Mouse (Mus musculus): ENCODE measurements around the gene Aco1. TPM values are rescaled to one million over a fixed set of nuclear protein-coding genes. Genes with fewer than 3 reads are reported as not detected.

The Aco1 gene
- polyA plus RNA-seq, 1 experiment from 2014 or later: 28.8 TPM

DNA sequence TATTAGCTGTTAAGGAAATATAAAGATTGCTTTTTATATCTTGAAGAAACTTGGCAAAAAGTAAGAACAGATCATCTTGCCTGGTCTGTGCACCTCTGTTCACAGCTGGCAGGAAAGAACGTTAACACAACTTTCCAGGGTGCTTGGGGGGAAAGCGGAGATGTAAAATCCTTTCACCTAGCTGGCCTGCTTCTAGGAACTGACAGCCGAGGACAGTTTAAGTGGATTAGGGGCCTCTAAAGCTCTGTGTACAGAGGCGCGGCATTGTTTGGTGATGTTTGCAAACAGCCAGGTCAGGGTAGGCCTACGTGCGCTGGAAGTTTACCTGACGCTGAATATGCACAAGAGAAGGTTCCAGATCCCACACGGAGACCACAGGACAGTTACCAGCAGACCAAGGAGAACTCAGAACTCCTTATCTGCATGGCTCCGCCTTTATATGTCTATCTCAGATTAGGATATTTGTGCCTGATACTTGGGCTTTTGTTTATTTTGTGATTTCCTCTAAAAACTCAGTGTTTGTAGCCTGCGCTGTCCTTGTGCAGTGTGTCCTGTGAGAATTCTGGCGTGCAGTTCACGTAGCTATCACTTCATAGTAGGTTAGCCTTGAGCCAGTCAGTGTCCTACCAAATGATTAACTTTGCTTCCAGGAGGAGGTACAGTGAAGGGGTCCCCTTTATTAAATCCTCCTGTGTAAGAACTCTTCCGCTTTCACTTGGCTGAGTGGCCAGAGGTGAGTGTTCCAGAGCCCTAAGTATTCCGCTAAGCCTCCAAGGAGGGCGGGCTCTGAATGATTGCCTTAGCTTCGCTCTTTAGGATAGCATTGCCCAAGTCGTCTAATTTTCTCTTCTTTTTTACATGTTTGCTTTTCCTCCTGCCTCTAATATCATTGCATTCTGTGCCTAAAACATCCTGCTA, 14.0 kb downstream of the Aco1 start:
- 69% methylated on average over 18 of the region's 18 CpGs for WGBS
- Histone ChIP-seq H3K4me1 (ENCODE audit: control insufficient read depth in 2 of 2, insufficient read depth in 2 of 2, low read length in 2 of 2) (peaks cover 4 to 10% of the 10 kb centered on the region in 2 experiments; a peak in 2 of 4 replicates), H3K27me3 (ENCODE audit: control insufficient read depth, insufficient read depth, low read length) (no peaks in the 10 kb centered on the region), H3K9ac (ENCODE audit: low read length) (no peak overlapping the region), H3K27ac (replicated peaks in 1 of 2; ENCODE audit: control insufficient read depth in 1 of 2, insufficient read depth in 1 of 2, low read depth in 2 of 2, low read length in 2 of 2) (no peak overlapping the region), H3K9me3 (ENCODE audit: control insufficient read depth, low read length) (no peaks in the 10 kb centered on the region), H3K4me2 (ENCODE audit: low read length) (no peak overlapping the region), H3K36me3 (ENCODE audit: control insufficient read depth, insufficient read depth, low read length) (no peaks in the 10 kb centered on the region), H3K4me3 (ENCODE audit: control insufficient read depth in 1 of 2, insufficient read depth in 1 of 2, low read depth in 1 of 2, low read length in 2 of 2) (no peak overlapping the region)
- ATAC-seq (ENCODE audit: insufficient number of reproducible peaks, insufficient read depth, low FRiP score, low read depth): no peak

DNA sequence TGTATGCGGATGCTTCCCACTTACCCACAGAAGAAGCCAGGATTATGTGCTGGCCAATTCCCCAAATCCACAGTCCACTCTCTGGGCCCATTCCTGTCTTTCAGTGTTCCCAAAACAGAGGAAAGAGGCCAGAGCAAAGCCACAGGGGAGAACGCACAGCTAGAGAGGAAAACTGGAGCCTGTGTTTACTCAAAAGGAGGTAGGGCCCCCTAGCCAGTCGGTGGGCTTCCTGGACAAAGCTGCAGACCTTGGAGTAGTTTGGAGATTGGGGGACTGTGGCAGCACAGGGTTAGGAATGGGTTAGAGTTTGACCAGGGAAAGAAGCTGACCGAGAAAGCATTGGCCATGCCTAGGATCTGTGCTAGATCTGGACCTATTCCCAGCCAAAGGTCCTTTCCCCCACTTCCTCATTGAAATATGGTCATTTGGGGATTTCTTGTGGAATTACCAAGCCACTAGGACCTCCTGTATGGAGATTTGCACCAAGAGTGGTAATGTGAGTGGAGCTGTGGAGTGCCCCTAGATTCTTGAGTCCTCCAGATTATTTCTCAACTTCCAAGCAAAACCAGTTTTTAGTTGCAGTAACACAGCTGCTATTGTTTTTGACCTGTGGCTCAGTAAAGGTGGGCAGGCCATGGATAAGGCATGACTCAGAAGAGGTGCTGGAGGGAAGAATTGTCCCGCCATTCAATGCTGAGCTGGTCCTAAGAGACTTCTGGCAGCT, 14.8 kb downstream of the Aco1 start:
- WGBS: 79% methylated on average over 5 of the region's 5 CpGs

DNA sequence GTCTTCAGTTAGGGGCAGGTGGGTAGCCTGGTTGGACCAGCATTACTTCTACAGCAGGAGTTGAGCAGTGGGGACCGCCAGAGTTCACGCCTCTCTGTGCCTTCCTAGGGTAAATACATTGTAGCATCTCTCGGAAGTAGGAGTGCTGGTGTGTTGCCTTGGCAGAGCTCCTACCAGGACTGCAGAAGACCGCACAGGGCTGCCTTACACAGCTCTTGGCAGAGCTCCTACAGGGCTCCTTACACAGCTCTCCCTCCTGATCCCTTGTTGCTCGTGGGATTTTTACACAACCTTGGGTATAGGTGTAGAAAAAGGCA, 15.3 kb downstream of the Aco1 start:
- Histone ChIP-seq H3K36me3 (ENCODE audit: control insufficient read depth, insufficient read depth, low read length) (no peaks in the 10 kb centered on the region), H3K4me3 (ENCODE audit: control insufficient read depth in 1 of 2, insufficient read depth in 1 of 2, low read depth in 1 of 2, low read length in 2 of 2) (no peak overlapping the region), H3K27me3 (ENCODE audit: control insufficient read depth, insufficient read depth, low read length) (no peaks in the 10 kb centered on the region), H3K9me3 (ENCODE audit: control insufficient read depth, low read length) (no peaks in the 10 kb centered on the region), H3K4me2 (ENCODE audit: low read length) (no peak overlapping the region), H3K4me1 (ENCODE audit: control insufficient read depth in 2 of 2, insufficient read depth in 2 of 2, low read length in 2 of 2) (peaks cover 4 to 10% of the 10 kb centered on the region in 2 experiments; a peak in 2 of 4 replicates), H3K9ac (ENCODE audit: low read length) (no peak overlapping the region), H3K27ac (replicated peaks in 1 of 2; ENCODE audit: control insufficient read depth in 1 of 2, insufficient read depth in 1 of 2, low read depth in 2 of 2, low read length in 2 of 2) (no peak overlapping the region)
- no peak for ATAC-seq (ENCODE audit: insufficient number of reproducible peaks, insufficient read depth, low FRiP score, low read depth)
- WGBS: 80% methylated on average over 5 of the region's 5 CpGs

More for the DNA sequence above, 14.8 kb downstream of the Aco1 start:
- H3K36me3 ChIP-seq (ENCODE audit: control insufficient read depth, insufficient read depth, low read length): no peaks in the 10 kb centered on the region
- H3K9me3 ChIP-seq (ENCODE audit: control insufficient read depth, low read length): no peaks in the 10 kb centered on the region
- H3K9ac ChIP-seq (ENCODE audit: low read length): no peak overlapping the region
- no peak for ATAC-seq (ENCODE audit: insufficient number of reproducible peaks, insufficient read depth, low FRiP score, low read depth)
- no peaks in the 10 kb centered on the region for H3K27me3 ChIP-seq (ENCODE audit: control insufficient read depth, insufficient read depth, low read length)
- no peak overlapping the region for H3K4me3 ChIP-seq (ENCODE audit: control insufficient read depth in 1 of 2, insufficient read depth in 1 of 2, low read depth in 1 of 2, low read length in 2 of 2)
- no peak overlapping the region for H3K27ac ChIP-seq (replicated peaks in 1 of 2; ENCODE audit: control insufficient read depth in 1 of 2, insufficient read depth in 1 of 2, low read depth in 2 of 2, low read length in 2 of 2)
- H3K4me2 ChIP-seq (ENCODE audit: low read length): no peak overlapping the region
- H3K4me1 ChIP-seq (ENCODE audit: control insufficient read depth in 2 of 2, insufficient read depth in 2 of 2, low read length in 2 of 2): peaks cover 4 to 10% of the 10 kb centered on the region in 2 experiments; a peak in 2 of 4 replicates

DNA sequence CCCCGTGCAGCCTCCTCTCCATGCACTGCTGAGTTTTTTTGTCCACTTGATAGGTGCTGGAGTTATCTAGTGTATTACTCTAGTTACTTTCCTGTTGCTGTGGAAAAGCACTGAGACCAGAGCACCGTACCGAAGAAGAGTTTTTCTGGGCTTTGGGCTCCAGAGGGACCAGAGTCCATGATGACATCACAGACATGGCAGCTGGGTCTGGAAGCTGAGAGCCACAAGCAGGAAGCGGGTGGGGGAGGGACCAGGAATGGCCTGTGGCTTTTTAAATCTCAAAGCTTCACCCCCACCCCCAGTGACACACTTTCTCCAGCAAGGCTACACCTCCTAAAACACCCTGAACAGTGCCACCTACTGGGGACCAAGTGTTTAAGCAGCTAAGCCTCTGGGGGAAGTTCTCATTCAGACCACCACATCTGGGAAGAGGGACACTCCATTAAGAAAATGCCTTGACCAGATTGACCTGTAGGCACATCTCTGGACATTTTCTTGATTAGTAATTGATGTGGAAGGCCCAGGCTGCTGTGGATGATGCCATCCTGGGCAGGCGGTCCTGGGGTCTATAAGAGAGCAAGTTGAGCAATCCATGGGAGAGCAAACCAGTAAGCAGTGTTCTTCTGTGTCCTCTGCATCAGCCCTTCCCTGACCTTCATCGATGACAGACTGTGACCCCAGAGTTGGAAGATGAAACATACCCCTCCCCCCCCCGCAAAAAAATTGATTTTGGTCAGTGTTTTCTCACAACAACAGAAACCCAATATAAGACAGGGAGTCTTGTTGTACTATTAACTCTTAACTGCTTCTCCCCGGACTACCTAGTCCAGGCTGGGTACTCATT, 17.9 kb downstream of the Aco1 start:
- peaks cover 17% of the 10 kb centered on the region for H3K36me3 ChIP-seq (ENCODE audit: control insufficient read depth, insufficient read depth, low read length)
- no peak overlapping the region for H3K4me3 ChIP-seq (ENCODE audit: control insufficient read depth in 1 of 2, insufficient read depth in 1 of 2, low read depth in 1 of 2, low read length in 2 of 2)
- no peaks in the 10 kb centered on the region for H3K9me3 ChIP-seq (ENCODE audit: control insufficient read depth, low read length)

DNA sequence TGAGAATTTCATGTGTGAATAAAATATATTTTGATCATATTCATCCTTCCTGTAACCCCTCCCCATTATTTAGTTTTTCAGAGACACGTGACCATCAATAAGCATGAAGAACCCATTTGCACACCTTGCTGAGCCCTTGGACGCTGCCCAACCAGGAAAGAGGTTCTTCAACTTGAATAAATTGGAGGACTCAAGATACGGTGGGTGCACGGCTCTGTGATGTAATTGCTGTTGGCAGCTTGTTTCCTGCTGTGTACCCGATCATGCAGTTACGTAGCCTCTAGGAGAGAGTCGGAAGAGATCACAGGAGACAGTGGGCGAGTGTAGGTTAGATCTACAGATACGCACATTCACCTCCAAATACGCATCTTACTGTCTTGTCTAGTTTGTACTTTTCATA, 20.8 kb downstream of the Aco1 start:
- 88% methylated on average over 10 of the region's 10 CpGs for WGBS
- H3K36me3 ChIP-seq (ENCODE audit: control insufficient read depth, insufficient read depth, low read length): peaks cover 36% of the 10 kb centered on the region
- no peaks in the 10 kb centered on the region for H3K4me1 ChIP-seq (ENCODE audit: control insufficient read depth in 2 of 2, insufficient read depth in 2 of 2, low read length in 2 of 2)
- H3K9ac ChIP-seq (ENCODE audit: low read length): no peak overlapping the region
- no peak overlapping the region for H3K27ac ChIP-seq (replicated peaks in 1 of 2; ENCODE audit: control insufficient read depth in 1 of 2, insufficient read depth in 1 of 2, low read depth in 2 of 2, low read length in 2 of 2)
- no peak overlapping the region for H3K4me3 ChIP-seq (ENCODE audit: control insufficient read depth in 1 of 2, insufficient read depth in 1 of 2, low read depth in 1 of 2, low read length in 2 of 2)
- H3K27me3 ChIP-seq (ENCODE audit: control insufficient read depth, insufficient read depth, low read length): no peaks in the 10 kb centered on the region
- no peaks in the 10 kb centered on the region for H3K9me3 ChIP-seq (ENCODE audit: control insufficient read depth, low read length)
- no peak for ATAC-seq (ENCODE audit: insufficient number of reproducible peaks, insufficient read depth, low FRiP score, low read depth)
- H3K4me2 ChIP-seq (ENCODE audit: low read length): no peak overlapping the region

More for the DNA sequence above, 17.9 kb downstream of the Aco1 start:
- ATAC-seq (ENCODE audit: insufficient number of reproducible peaks, insufficient read depth, low FRiP score, low read depth): no peak
- WGBS: 92% methylated on average over 8 of the region's 8 CpGs
- Histone ChIP-seq H3K27ac (replicated peaks in 1 of 2; ENCODE audit: control insufficient read depth in 1 of 2, insufficient read depth in 1 of 2, low read depth in 2 of 2, low read length in 2 of 2) (no peak overlapping the region), H3K27me3 (ENCODE audit: control insufficient read depth, insufficient read depth, low read length) (no peaks in the 10 kb centered on the region), H3K9ac (ENCODE audit: low read length) (no peak overlapping the region), H3K4me1 (ENCODE audit: control insufficient read depth in 2 of 2, insufficient read depth in 2 of 2, low read length in 2 of 2) (peaks cover 4 to 8% of the 10 kb centered on the region in 2 experiments; a peak in 2 of 4 replicates), H3K4me2 (ENCODE audit: low read length) (no peak overlapping the region)

DNA sequence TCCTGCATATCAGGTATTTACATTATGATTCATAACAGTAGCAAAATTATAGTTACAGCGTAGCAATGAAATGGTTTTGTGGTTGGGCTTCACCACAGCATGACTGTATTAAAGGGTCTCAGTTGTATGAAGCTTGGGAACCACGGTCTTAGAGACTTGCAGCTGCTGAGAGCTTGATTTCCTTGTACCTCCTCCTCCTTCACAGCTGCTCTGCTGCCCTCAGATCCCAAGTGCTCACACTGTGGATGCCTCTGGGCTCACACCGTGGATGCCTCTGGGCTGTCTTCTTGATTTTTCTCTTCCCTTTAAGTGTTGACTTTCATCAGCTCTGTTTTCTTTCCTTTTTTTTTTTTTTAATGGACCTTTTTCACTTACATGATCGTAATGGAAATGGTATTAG, 28.6 kb downstream of the Aco1 start:
- Histone ChIP-seq H3K9ac (ENCODE audit: low read length) (no peak overlapping the region), H3K27ac (replicated peaks in 1 of 2; ENCODE audit: control insufficient read depth in 1 of 2, insufficient read depth in 1 of 2, low read depth in 2 of 2, low read length in 2 of 2) (no peak overlapping the region), H3K36me3 (ENCODE audit: control insufficient read depth, insufficient read depth, low read length) (peaks cover 52% of the 10 kb centered on the region), H3K4me2 (ENCODE audit: low read length) (no peak overlapping the region), H3K27me3 (ENCODE audit: control insufficient read depth, insufficient read depth, low read length) (no peaks in the 10 kb centered on the region), H3K4me3 (ENCODE audit: control insufficient read depth in 1 of 2, insufficient read depth in 1 of 2, low read depth in 1 of 2, low read length in 2 of 2) (no peak overlapping the region), H3K4me1 (ENCODE audit: control insufficient read depth in 2 of 2, insufficient read depth in 2 of 2, low read length in 2 of 2) (peaks cover 2 to 11% of the 10 kb centered on the region in 2 experiments; a peak in 1 of 4 replicates), H3K9me3 (ENCODE audit: control insufficient read depth, low read length) (no peaks in the 10 kb centered on the region)
- no peak for ATAC-seq (ENCODE audit: insufficient number of reproducible peaks, insufficient read depth, low FRiP score, low read depth)
- WGBS: 85% methylated on average over 4 of the region's 4 CpGs

DNA sequence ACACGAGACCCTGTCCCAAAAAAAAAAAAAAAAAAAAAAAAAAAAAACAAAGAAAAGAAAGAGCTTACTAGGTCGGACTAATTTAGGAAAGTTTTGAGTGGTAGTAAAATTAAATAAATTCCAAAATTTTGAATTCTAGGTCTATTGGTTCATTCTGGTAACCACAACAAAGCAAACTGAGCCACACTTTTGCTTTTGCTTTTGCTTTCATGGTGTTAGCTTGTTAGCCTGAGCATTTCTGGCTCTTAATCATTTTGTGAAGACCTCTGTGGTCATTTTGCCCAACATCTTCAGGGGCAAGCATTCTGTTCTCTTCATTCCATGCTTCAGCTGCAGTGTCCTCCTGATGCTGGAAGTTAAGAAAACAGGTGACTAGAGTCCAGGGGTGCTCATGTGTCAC, 29.5 kb downstream of the Aco1 start:
- peaks cover 48% of the 10 kb centered on the region for H3K36me3 ChIP-seq (ENCODE audit: control insufficient read depth, insufficient read depth, low read length)
- 92% methylated on average over 2 of the region's 2 CpGs for WGBS
- H3K4me3 ChIP-seq (ENCODE audit: control insufficient read depth in 1 of 2, insufficient read depth in 1 of 2, low read depth in 1 of 2, low read length in 2 of 2): no peak overlapping the region
- no peak overlapping the region for H3K9ac ChIP-seq (ENCODE audit: low read length)
- H3K9me3 ChIP-seq (ENCODE audit: control insufficient read depth, low read length): no peaks in the 10 kb centered on the region
- no peak overlapping the region for H3K27ac ChIP-seq (replicated peaks in 1 of 2; ENCODE audit: control insufficient read depth in 1 of 2, insufficient read depth in 1 of 2, low read depth in 2 of 2, low read length in 2 of 2)
- H3K27me3 ChIP-seq (ENCODE audit: control insufficient read depth, insufficient read depth, low read length): no peaks in the 10 kb centered on the region
- peaks cover 2 to 11% of the 10 kb centered on the region in 2 experiments; a peak in 1 of 4 replicates for H3K4me1 ChIP-seq (ENCODE audit: control insufficient read depth in 2 of 2, insufficient read depth in 2 of 2, low read length in 2 of 2)
- no peak overlapping the region for H3K4me2 ChIP-seq (ENCODE audit: low read length)
- no peak for ATAC-seq (ENCODE audit: insufficient number of reproducible peaks, insufficient read depth, low FRiP score, low read depth)

Data from heart, embryonic 14.5 days (tissue).